In genomic region chr7:18746189-18746860, GRCm38 (mm10) we compare ENCODE assay signal across 9 mouse cellular contexts. TPM values are rescaled to one million over a fixed set of nuclear protein-coding genes. Genes with fewer than 3 reads are reported as not detected.
DNase-seq lines count a peak whose midpoint lies in the region; ATAC-seq and TF ChIP-seq lines count a peak whose summit lies in the region.
"Had no signal": no experiment of that assay in that cellular context is flagged by ENCODE, and none has a peak within 500 bp of the region (broad histone marks: within the 10 kb centered on the region; RNA-seq: fewer than 3 reads in every experiment).

No protein-coding gene starts in this region.

- peak; percentile 46; the same call in 1 of the 2 replicates for ATAC-seq in neural tube, embryonic 15.5 days (ENCODE audit: low FRiP score)

- no peak for TF ChIP-seq CTCF in cortical plate, adult 2 months (IDR thresholded peaks at IDR 0.05; ENCODE audit: extremely low read depth, insufficient read depth, low read length)

- no peaks in the 10 kb centered on the region for H3K36me3 ChIP-seq in neural tube, embryonic 15.5 days

- H3K27ac ChIP-seq in cortical plate, adult 2 months (ENCODE audit: insufficient read depth, low read length): no peak overlapping the region; the same call in 1 of the 2 replicates
- no peak overlapping the region for H3K27ac ChIP-seq in neural tube, embryonic 15.5 days (replicated peaks)

- peaks cover 13% of the 10 kb centered on the region for H3K27me3 ChIP-seq in neural tube, embryonic 15.5 days (replicated peaks)

- H3K9me3 ChIP-seq in neural tube, embryonic 15.5 days (replicated peaks): no peaks in the 10 kb centered on the region

- no peaks in the 10 kb centered on the region for H3K4me1 ChIP-seq in cortical plate, adult 2 months (ENCODE audit: control insufficient read depth, insufficient read depth, low read length)
- H3K4me1 ChIP-seq in neural tube, embryonic 15.5 days: peaks cover 5% of the 10 kb centered on the region; the same call in 1 of the 2 replicates

- peak overlapping the region; percentile 53 for H3K4me2 ChIP-seq in neural tube, embryonic 15.5 days

- intact Hi-C loops in heart, postnatal 14 days (cut with DNase I): loop anchor here (5.0 kb wide), 1 partner anchor 36 kb away; no protein-coding TSS in a partner anchor

- TF ChIP-seq POLR2A in cortical plate, adult 2 months (IDR thresholded peaks at IDR 0.05; ENCODE audit: extremely low read depth, insufficient read depth, low read length): no peak

- H3K4me3 ChIP-seq in cortical plate, adult 2 months (ENCODE audit: insufficient read depth, low read length): 0 out of 2 replicates have a peak overlapping the region, but pooled peaks have one; percentile 6
- peak overlapping the region; percentile 34 for H3K4me3 ChIP-seq in neural tube, embryonic 15.5 days (replicated peaks)
- H3K4me3 ChIP-seq: erythroblast, embryonic 14.5 days had no signal

- 0 out of 2 replicates have a peak overlapping the region, but pooled peaks have one; percentile 26 for H3K9ac ChIP-seq in neural tube, embryonic 15.5 days (replicated peaks)

- DNase-seq in cerebellum, postnatal 10 days: peak; percentile 10 to 15
- no peak for DNase-seq in cerebellum, adult 9-11 months
- DNase-seq in heart, postnatal 14 days: peak; percentile 2 to 12
- peak; percentile 9 for DNase-seq in liver
- DNase-seq in thymus, adult 18-20 months: no peak
- no peak for DNase-seq in thymus, postnatal 10 days (ENCODE audit: low spot score in 2 of 2)

- WGBS in neural tube, embryonic 15.5 days: 8% methylated on average over 20 of the region's 20 CpGs

RNA-seq across cellular contexts. Expression of gene Psg22, which starts 28.4 kb away (rescaled TPM):
- not detected in 2 replicates for polyA plus RNA-seq in cortical plate, adult 2 months (2012; rRNA removed)
- not detected for total RNA-seq in heart, postnatal 14 days (2021)
- polyA plus RNA-seq in neural tube, embryonic 15.5 days (2015; fragmentation: Nextera tagmentation; extraction: Ambion mirVana): not detected in 2 replicates
- polyA plus RNA-seq: erythroblast, embryonic 14.5 days had no signal

RNA-seq across cellular contexts. Expression of gene Psg19, which starts 52.0 kb away (rescaled TPM):
- 0.04 TPM in 1 of 2 replicates, not detected in the other for polyA plus RNA-seq in cortical plate, adult 2 months (2012; rRNA removed)
- not detected for total RNA-seq in heart, postnatal 14 days (2021)
- polyA plus RNA-seq in neural tube, embryonic 15.5 days (2015; fragmentation: Nextera tagmentation; extraction: Ambion mirVana): not detected in 2 replicates
- polyA plus RNA-seq: erythroblast, embryonic 14.5 days had no signal

Comparison
In these comparisons a context has a peak if more than half of its experiments do, and no peak if none do; other contexts are left out.
1. DNase-seq: peak in cerebellum, postnatal 10 days (2 of 2), heart, postnatal 14 days (2 of 2) and liver (single experiment); none in cerebellum, adult 9-11 months (single experiment), thymus, adult 18-20 months (0 of 2) and thymus, postnatal 10 days (0 of 2).